Mouse (Mus musculus) heart, embryonic 11.5 days (tissue): ENCODE measurements around the gene Kansl2. TPM values are rescaled to one million over a fixed set of nuclear protein-coding genes. Genes with fewer than 3 reads are reported as not detected.

ENCODE experiments used
- ATAC-seq: fragments of 200-750 bp; cut with Nextera tagmentation; replicated peaks from 2 replicates; pipeline ENCODE4 v1.8.0; 2017; ENCODE audit warnings: moderate library complexity; ENCODE audit not compliant: insufficient number of reproducible peaks, low FRiP score, low TSS enrichment
- H3K27ac ChIP-seq: fragments of 300-500 bp; sonication (generic); 2 replicates; pipeline ENCODE4 v1.5.1; 2014; ENCODE audit warnings: mild to moderate bottlenecking, low read depth, low read length
- H3K27me3 ChIP-seq: fragments of 300-500 bp; sonication (generic); 2 replicates; pipeline ENCODE4 v1.6.1; 2014; ENCODE audit warnings: mild to moderate bottlenecking, low read length, mixed read lengths; ENCODE audit not compliant: control insufficient read depth, insufficient read depth
- H3K36me3 ChIP-seq: fragments of 300-500 bp; sonication (generic); 2 replicates; pipeline ENCODE4 v1.6.1; 2014; ENCODE audit warnings: mild to moderate bottlenecking, low read length, moderate library complexity, mixed read lengths; ENCODE audit not compliant: control insufficient read depth, insufficient read depth
- H3K4me1 ChIP-seq: fragments of 300-500 bp; sonication (generic); 2 replicates; pipeline ENCODE4 v1.6.1; 2014; ENCODE audit warnings: low read length; ENCODE audit not compliant: control insufficient read depth, insufficient read depth
- H3K4me2 ChIP-seq: fragments of 300-500 bp; sonication (generic); 2 replicates; pipeline ENCODE4 v1.6.1; 2014; ENCODE audit warnings: mild to moderate bottlenecking, moderate library complexity
- H3K4me3 ChIP-seq: fragments of 300-500 bp; sonication (generic); 2 replicates; pipeline ENCODE4 v1.5.1; 2014; ENCODE audit warnings: low read depth, low read length
- H3K9ac ChIP-seq: fragments of 300-500 bp; sonication (generic); 2 replicates; pipeline ENCODE4 v1.6.1; 2014; ENCODE audit warnings: mild to moderate bottlenecking, low read depth, low read length, moderate library complexity
- H3K9me3 ChIP-seq: fragments of 300-500 bp; sonication (generic); replicated peaks from 2 replicates; pipeline ENCODE4 v1.6.1; 2016; ENCODE audit warnings: low read length; ENCODE audit not compliant: control insufficient read depth
- WGBS: fragments of 180-500 bp; shearing (Covaris S2); extraction: QIAGEN DNeasy Blood & Tissue Kit; methylation state at CpG from one replicate; pipeline ENCODE4 v1.1.7; 2014; ENCODE audit not compliant: insufficient replicate concordance; 5-methylcytosine and 5-hydroxymethylcytosine counted together
- polyA plus RNA-seq: library from polyadenylated mRNA; unstranded; fragments of >200 nt; fragmentation: Nextera tagmentation; extraction: Ambion mirVana; gene quantifications from 2 replicates; pipeline ENCODE4 v1.2.1, GENCODE M21; 2014

Kansl2 gene
- polyA plus RNA-seq, 1 experiment from 2014 or later = 75.9 TPM

- H3K9me3 ChIP-seq = no peaks in the 10 kb centered on the region
- H3K27ac ChIP-seq = no peak overlapping the region
- H3K36me3 ChIP-seq = peaks cover 32% of the 10 kb centered on the region
- no peaks in the 10 kb centered on the region for H3K4me1 ChIP-seq
- 91% methylated on average over 3 of the region's 3 CpGs for WGBS
- no peak overlapping the region for H3K4me2 ChIP-seq
- no peak overlapping the region for H3K4me3 ChIP-seq
- no peaks in the 10 kb centered on the region for H3K27me3 ChIP-seq
- no peak overlapping the region for H3K9ac ChIP-seq
- no peak for ATAC-seq
Observed at GRCm38 (mm10) chr15:98545151-98545550, 11.1 kb upstream of the Kansl2 start.

- WGBS = 89% methylated on average over 4 of the region's 4 CpGs
- H3K36me3 ChIP-seq = peaks cover 37% of the 10 kb centered on the region
- no peaks in the 10 kb centered on the region for H3K27me3 ChIP-seq
- H3K9me3 ChIP-seq = no peaks in the 10 kb centered on the region
- no peak overlapping the region for H3K9ac ChIP-seq
- ATAC-seq = no peak
- no peak overlapping the region for H3K4me3 ChIP-seq
- H3K4me1 ChIP-seq = no peaks in the 10 kb centered on the region
- H3K27ac ChIP-seq = no peak overlapping the region
- no peak overlapping the region for H3K4me2 ChIP-seq
Observed at GRCm38 (mm10) chr15:98543341-98543740, 9.3 kb upstream of the Kansl2 start.

GRCm38 (mm10) chr15:98541064-98541463 lies 7.0 kb upstream of the Kansl2 start:
- no peaks in the 10 kb centered on the region for H3K4me1 ChIP-seq
- H3K9me3 ChIP-seq = no peaks in the 10 kb centered on the region
- WGBS = 84% methylated on average over 6 of the region's 6 CpGs
- H3K4me3 ChIP-seq = no peak overlapping the region
- ATAC-seq = no peak
- H3K27ac ChIP-seq = no peak overlapping the region
- H3K9ac ChIP-seq = no peak overlapping the region
- no peak overlapping the region for H3K4me2 ChIP-seq
- no peaks in the 10 kb centered on the region for H3K27me3 ChIP-seq
- H3K36me3 ChIP-seq = peaks cover 23% of the 10 kb centered on the region

GRCm38 (mm10) chr15:98537923-98538322 lies 3.9 kb upstream of the Kansl2 start:
- Histone ChIP-seq H3K4me3 (no peak overlapping the region), H3K36me3 (0 out of 2 replicates have a peak, but pooled peaks cover 10% of the 10 kb centered on the region), H3K4me1 (no peaks in the 10 kb centered on the region), H3K27me3 (no peaks in the 10 kb centered on the region), H3K27ac (no peak overlapping the region), H3K9ac (no peak overlapping the region), H3K9me3 (no peaks in the 10 kb centered on the region), H3K4me2 (no peak overlapping the region)
- 76% methylated on average over 4 of the region's 4 CpGs for WGBS
- ATAC-seq = no peak

- no peak for ATAC-seq
- peaks cover 6% of the 10 kb centered on the region; the same call in 1 of the 2 replicates for H3K4me1 ChIP-seq
- no peak overlapping the region for H3K9ac ChIP-seq
- 0 out of 2 replicates have a peak, but pooled peaks cover 7% of the 10 kb centered on the region for H3K36me3 ChIP-seq
- H3K27ac ChIP-seq = no peak overlapping the region
- WGBS = 83% methylated on average over 8 of the region's 8 CpGs
- H3K27me3 ChIP-seq = no peaks in the 10 kb centered on the region
- no peaks in the 10 kb centered on the region for H3K9me3 ChIP-seq
- no peak overlapping the region for H3K4me2 ChIP-seq
- H3K4me3 ChIP-seq = no peak overlapping the region
Observed at GRCm38 (mm10) chr15:98536828-98537510, 2.9 kb upstream of the Kansl2 start.

- WGBS = 78% methylated on average over 4 of the region's 4 CpGs
- no peak overlapping the region for H3K27ac ChIP-seq
- no peaks in the 10 kb centered on the region for H3K27me3 ChIP-seq
- no peak overlapping the region for H3K9ac ChIP-seq
- H3K4me2 ChIP-seq = no peak overlapping the region
- peaks cover 11% of the 10 kb centered on the region; the same call in 1 of the 2 replicates for H3K36me3 ChIP-seq
- ATAC-seq = no peak
- H3K9me3 ChIP-seq = no peaks in the 10 kb centered on the region
- peaks cover 6% of the 10 kb centered on the region; the same call in 1 of the 2 replicates for H3K4me1 ChIP-seq
- H3K4me3 ChIP-seq = no peak overlapping the region
Observed at GRCm38 (mm10) chr15:98535921-98536320, 1.9 kb upstream of the Kansl2 start.

GRCm38 (mm10) chr15:98533035-98533531 lies 981 bp downstream of the Kansl2 start:
- peaks cover 6% of the 10 kb centered on the region; the same call in 1 of the 2 replicates for H3K4me1 ChIP-seq
- peak overlapping the region; percentile 90 for H3K9ac ChIP-seq
- H3K36me3 ChIP-seq = peaks cover 16% of the 10 kb centered on the region
- no peaks in the 10 kb centered on the region for H3K9me3 ChIP-seq
- H3K27me3 ChIP-seq = no peaks in the 10 kb centered on the region
- peak overlapping the region; percentile 65 for H3K4me3 ChIP-seq
- peak overlapping the region; percentile 81 for H3K4me2 ChIP-seq
- no peak overlapping the region for H3K27ac ChIP-seq
- WGBS = under 1% methylated on average over 18 of the region's 18 CpGs
- ATAC-seq = no peak

- H3K27ac ChIP-seq = no peak overlapping the region
Observed at GRCm38 (mm10) chr15:98532281-98532680, 1.8 kb downstream of the Kansl2 start.

More at GRCm38 (mm10) chr15:98532281-98532680, 1.8 kb downstream of the Kansl2 start:
- peak overlapping the region; percentile 65 for H3K4me3 ChIP-seq
- peaks cover 24% of the 10 kb centered on the region for H3K36me3 ChIP-seq
- ATAC-seq = no peak
- H3K4me1 ChIP-seq = peaks cover 6% of the 10 kb centered on the region; the same call in 1 of the 2 replicates
- H3K27me3 ChIP-seq = no peaks in the 10 kb centered on the region
- no peaks in the 10 kb centered on the region for H3K9me3 ChIP-seq
- 40% methylated on average over 5 of the region's 5 CpGs for WGBS
- peak overlapping the region; percentile 81 for H3K4me2 ChIP-seq
- peak overlapping the region; percentile 90; the same call in 1 of the 2 replicates for H3K9ac ChIP-seq
